Mouse (Mus musculus) ES-CJ7 (cell line): ENCODE measurements around the gene Txndc2.

Experiments used
- DNase-seq: peaks from one replicate; pipeline ENCODE4 v3.0.0; 2011; ENCODE audit warnings: low read depth, low spot score

The Txndc2 gene

GRCm38 (mm10) chr17:65613142-65613462 is 28.9 kb downstream of the Txndc2 start:
- DNase-seq = no peak

- peak; percentile 41 for DNase-seq
These were observed 29.4 kb downstream of the Txndc2 start for GRCm38 (mm10) chr17:65612391-65613141.

GRCm38 (mm10) chr17:65611721-65612120 is 30.2 kb downstream of the Txndc2 start:
- DNase-seq = no peak

- no peak for DNase-seq
These were observed 33.2 kb downstream of the Txndc2 start for GRCm38 (mm10) chr17:65608743-65609142.

- DNase-seq = no peak
These were observed 33.7 kb downstream of the Txndc2 start for GRCm38 (mm10) chr17:65608312-65608687.

GRCm38 (mm10) chr17:65607574-65608311 is 34.2 kb downstream of the Txndc2 start:
- no peak for DNase-seq

- no peak for DNase-seq
These were observed 36.0 kb downstream of the Txndc2 start for GRCm38 (mm10) chr17:65606014-65606413.

GRCm38 (mm10) chr17:65604892-65605291 is 37.1 kb downstream of the Txndc2 start:
- no peak for DNase-seq

GRCm38 (mm10) chr17:65604315-65604714 is 37.7 kb downstream of the Txndc2 start:
- DNase-seq = no peak

GRCm38 (mm10) chr17:65597857-65598486 is 44.0 kb downstream of the Txndc2 start:
- DNase-seq = no peak

- no peak for DNase-seq
These were observed 47.3 kb downstream of the Txndc2 start for GRCm38 (mm10) chr17:65594687-65595086.
